Mouse (Mus musculus) brain, embryonic 14.5 days (tissue): ENCODE results near the gene Gstm6.

Source experiments
- CTCF ChIP-seq: fragments of 200-500 bp; IDR thresholded peaks from 2 replicates; pipeline ENCODE4 v1.5.1; 2012; ENCODE audit warnings: inconsistent platforms, mild to moderate bottlenecking, moderate library complexity, borderline replicate concordance; ENCODE audit not compliant: insufficient read depth, insufficient read length; ENCODE audit errors: extremely low read depth
- POLR2A ChIP-seq: fragments of 200-500 bp; IDR thresholded peaks from 2 replicates; pipeline ENCODE4 v1.6.1; 2012; ENCODE audit warnings: mild to moderate bottlenecking, inconsistent platforms, borderline replicate concordance; ENCODE audit not compliant: poor library complexity, insufficient read depth, insufficient read length, severe bottlenecking; ENCODE audit errors: extremely low read depth

DNA sequence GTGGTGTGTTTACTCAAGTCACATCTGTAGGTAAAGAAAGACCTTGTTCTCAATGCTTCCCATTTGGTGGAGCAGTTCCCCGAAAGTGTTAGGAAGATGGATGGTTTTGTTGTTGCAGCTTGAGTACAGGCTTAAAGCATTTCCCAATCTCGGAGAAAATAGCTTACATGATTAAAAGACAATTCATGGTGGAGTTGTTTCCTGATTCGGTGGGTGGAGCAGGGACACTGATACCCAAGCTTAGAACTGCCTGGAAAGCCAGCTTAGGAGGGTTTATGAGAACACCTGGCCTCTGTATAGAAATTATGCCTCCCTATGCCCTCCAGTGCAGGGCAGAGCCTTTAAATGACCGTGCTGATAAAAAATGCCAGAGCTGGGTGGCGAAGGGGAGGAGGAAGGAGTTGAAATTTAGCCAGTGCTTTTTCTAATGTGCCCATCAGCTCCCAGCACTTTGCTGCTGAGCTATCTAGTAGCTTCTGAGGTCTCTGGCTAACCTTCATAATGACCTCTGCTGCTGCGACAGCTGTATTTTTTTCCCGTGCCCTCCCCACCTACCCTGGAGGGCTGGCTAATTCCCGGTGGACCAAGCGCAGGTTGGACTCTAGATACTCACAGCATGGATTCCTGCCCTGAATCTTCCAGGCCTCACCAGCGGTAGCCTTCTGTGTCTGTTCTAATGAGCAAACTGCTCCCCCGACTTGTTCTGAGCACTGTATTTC is 42.4 kb downstream of the Gstm6 start:
- no peak for TF ChIP-seq POLR2A
- TF ChIP-seq CTCF = no peak
